Mouse (Mus musculus) neutrophil, adult 5-6 weeks (primary cell): ENCODE data around the gene Ncor2. TPM values are rescaled to one million over a fixed set of nuclear protein-coding genes. Genes with fewer than 3 reads are reported as not detected.
"Not testable (repeated sequence)": the region's sequence is repeated elsewhere in the genome, so short reads cannot be mapped to it uniquely, and the experiment has no call there.

Source experiments
- ATAC-seq: fragments of 151-379, 151-347 bp; 2 replicates; pipeline ENCODE4 v1.8.0; 2017; ENCODE audit warnings: mild to moderate bottlenecking, moderate TSS enrichment; ENCODE audit not compliant: insufficient number of reproducible peaks, poor library complexity, low FRiP score, severe bottlenecking; ENCODE audit errors: extremely low read depth
- total RNA-seq: library from RNA; stranded (forward); fragments of 200-1000 nt; gene quantifications from 2 replicates; pipeline ENCODE4 v1.2.3, GENCODE M21; 2017

Gene Ncor2
- 16.9 and 23.6 TPM in 2 replicates for total RNA-seq

- peak; percentile 47 for ATAC-seq
Observed at GRCm38 (mm10) chr5:125179007-125179734, at the start of gene Ncor2. TSS of gene Ncor2 (minus strand) at chr5:125179219.

- ATAC-seq = no peak
Observed at GRCm38 (mm10) chr5:125227699-125228098, 48.7 kb upstream of the Ncor2 start.

- no peak for ATAC-seq
Observed at GRCm38 (mm10) chr5:125226229-125226634, 47.2 kb upstream of the Ncor2 start.

- no peak for ATAC-seq
Observed at GRCm38 (mm10) chr5:125224925-125225324, 45.9 kb upstream of the Ncor2 start.

- no peak for ATAC-seq
Observed at GRCm38 (mm10) chr5:125223961-125224360, 44.9 kb upstream of the Ncor2 start.

GRCm38 (mm10) chr5:125222706-125223105, 43.7 kb upstream of the Ncor2 start:
- ATAC-seq = no peak

GRCm38 (mm10) chr5:125221868-125222267, 42.8 kb upstream of the Ncor2 start:
- no peak for ATAC-seq

- no peak for ATAC-seq
Observed at GRCm38 (mm10) chr5:125217426-125218170, 38.6 kb upstream of the Ncor2 start.

GRCm38 (mm10) chr5:125215930-125216459, 37.0 kb upstream of the Ncor2 start:
- no peak for ATAC-seq

GRCm38 (mm10) chr5:125215346-125215929, 36.4 kb upstream of the Ncor2 start:
- no peak for ATAC-seq

GRCm38 (mm10) chr5:125214064-125214463, 35.0 kb upstream of the Ncor2 start:
- ATAC-seq = no peak

GRCm38 (mm10) chr5:125204910-125205309, 25.9 kb upstream of the Ncor2 start:
- not testable (repeated sequence) for ATAC-seq

- no peak for ATAC-seq
Observed at GRCm38 (mm10) chr5:125204199-125204815, 25.3 kb upstream of the Ncor2 start.

GRCm38 (mm10) chr5:125203759-125204158, 24.7 kb upstream of the Ncor2 start:
- no peak for ATAC-seq

GRCm38 (mm10) chr5:125203099-125203498, 24.1 kb upstream of the Ncor2 start:
- no peak for ATAC-seq

- no peak for ATAC-seq
Observed at GRCm38 (mm10) chr5:125202100-125202499, 23.1 kb upstream of the Ncor2 start.

GRCm38 (mm10) chr5:125199086-125199485, 20.1 kb upstream of the Ncor2 start:
- no peak for ATAC-seq

GRCm38 (mm10) chr5:125197325-125197724, 18.3 kb upstream of the Ncor2 start:
- ATAC-seq = not testable (repeated sequence)

GRCm38 (mm10) chr5:125196054-125196453, 17.0 kb upstream of the Ncor2 start:
- no peak for ATAC-seq
